Mouse (Mus musculus) left cerebral cortex, postnatal 36 days (tissue): ENCODE measurements around the gene Hpcal1. TPM values are rescaled to one million over a fixed set of nuclear protein-coding genes. Genes with fewer than 3 reads are reported as not detected.
A peak's percentile ranks its signal among the peaks of the same experiment; 100 is the strongest.

ENCODE experiments used
- DNase-seq, 2 experiments: peaks; one replicate each; pipeline ENCODE4 v3.0.0; 2021 to 2022; ENCODE audit warnings: low spot score in 2 of 2, mixed read lengths in 1 of 2
- intact Hi-C: fragments of 180-260 bp; cut with DNase I; formaldehyde crosslinking; loops from one replicate; pipeline ENCODE4 v1.15.1; 2025
- total RNA-seq, 2 experiments: library from RNA; stranded (reverse); gene quantifications; 2 replicates each; pipeline ENCODE4 v1.2.3; 2021

Hpcal1 gene
- total RNA-seq = 10 to 100 TPM; 82.6 to 94.5 TPM

- DNase-seq = peak; percentile 85 to 87
- intact Hi-C loops = loop anchor here (10.0 kb wide), 1 partner anchor 136 kb away; no protein-coding TSS in a partner anchor
Measured at GRCm38 (mm10) chr12:17690564-17691281, at the start of gene Hpcal1. TSS of gene Hpcal1 (plus strand) at chr12:17690856.

GRCm38 (mm10) chr12:17641269-17641668 is 49.4 kb upstream of the Hpcal1 start:
- intact Hi-C loops = no loop called here
- no peak for DNase-seq

- no peak for DNase-seq
- intact Hi-C loops = no loop called here
Measured at GRCm38 (mm10) chr12:17644385-17645222, 46.1 kb upstream of the Hpcal1 start.

- intact Hi-C loops = no loop called here
- no peak for DNase-seq
Measured at GRCm38 (mm10) chr12:17646457-17646856, 44.2 kb upstream of the Hpcal1 start.

- no peak for DNase-seq
- intact Hi-C loops = no loop called here
Measured at GRCm38 (mm10) chr12:17651223-17652095, 39.2 kb upstream of the Hpcal1 start.

- no peak for DNase-seq
- intact Hi-C loops = no loop called here
Measured at GRCm38 (mm10) chr12:17652216-17653050, 38.2 kb upstream of the Hpcal1 start.

- DNase-seq = no peak
- intact Hi-C loops = no loop called here
Measured at GRCm38 (mm10) chr12:17653051-17653783, 37.4 kb upstream of the Hpcal1 start.

GRCm38 (mm10) chr12:17657561-17658195 is 33.0 kb upstream of the Hpcal1 start:
- DNase-seq = no peak
- intact Hi-C loops = no loop called here

- intact Hi-C loops = no loop called here
- no peak for DNase-seq
Measured at GRCm38 (mm10) chr12:17658521-17658920, 32.1 kb upstream of the Hpcal1 start.

GRCm38 (mm10) chr12:17661483-17661920 is 29.2 kb upstream of the Hpcal1 start:
- intact Hi-C loops = loop anchor here (10.0 kb wide), 1 partner anchor 133 kb away; no protein-coding TSS in a partner anchor

GRCm38 (mm10) chr12:17663991-17664635 is 26.5 kb upstream of the Hpcal1 start:
- intact Hi-C loops = loop anchor here (10.0 kb wide), 1 partner anchor 131 kb away; no protein-coding TSS in a partner anchor
- no peak for DNase-seq

More at GRCm38 (mm10) chr12:17661483-17661920, 29.2 kb upstream of the Hpcal1 start:
- no peak for DNase-seq

- intact Hi-C loops = loop anchor here (10.0 kb wide), 1 partner anchor 129 kb away; no protein-coding TSS in a partner anchor
Measured at GRCm38 (mm10) chr12:17665906-17666326, 24.7 kb upstream of the Hpcal1 start.

GRCm38 (mm10) chr12:17666616-17667015 is 24.0 kb upstream of the Hpcal1 start:
- DNase-seq = no peak
- intact Hi-C loops = loop anchor here (10.0 kb wide), 1 partner anchor 128 kb away; no protein-coding TSS in a partner anchor

More at GRCm38 (mm10) chr12:17665906-17666326, 24.7 kb upstream of the Hpcal1 start:
- no peak for DNase-seq

GRCm38 (mm10) chr12:17673729-17674128 is 16.9 kb upstream of the Hpcal1 start:
- no peak for DNase-seq
- intact Hi-C loops = no loop called here

GRCm38 (mm10) chr12:17674182-17674812 is 16.4 kb upstream of the Hpcal1 start:
- no peak for DNase-seq
- intact Hi-C loops = no loop called here

- intact Hi-C loops = no loop called here
Measured at GRCm38 (mm10) chr12:17677743-17678142, 12.9 kb upstream of the Hpcal1 start.

More at GRCm38 (mm10) chr12:17677743-17678142, 12.9 kb upstream of the Hpcal1 start:
- DNase-seq = no peak
